Mouse (Mus musculus) kidney, postnatal 4 days (tissue): Measurements from ENCODE around the gene Prr32.

Experiments used
- DNase-seq, 2 experiments: peaks; one replicate each; pipeline ENCODE4 v3.0.0; 2021; ENCODE audit warnings: mixed read lengths in 2 of 2

Prr32 gene

GRCm38 (mm10) chrX:45090604-45091003 lies at the start of gene Prr32:
Gene Prr32 (plus strand): TSS chrX:45090904.
- no peak for DNase-seq
